Mouse (Mus musculus) layer of hippocampus, adult 9-11 months (tissue): Measurements from ENCODE around the gene Dmrt1.
A peak's percentile ranks its signal among the peaks of the same experiment; 100 is the strongest.

Experiments used
- DNase-seq: peaks from one replicate; pipeline ENCODE4 v3.0.0; 2022

Gene Dmrt1

GRCm38 (mm10) chr19:25635119-25635518, 129.7 kb downstream of the Dmrt1 start:
- no peak for DNase-seq

GRCm38 (mm10) chr19:25635622-25636244, 130.3 kb downstream of the Dmrt1 start:
- DNase-seq = peak; percentile 15

GRCm38 (mm10) chr19:25638766-25639361, 133.4 kb downstream of the Dmrt1 start:
- no peak for DNase-seq

GRCm38 (mm10) chr19:25641786-25642185, 136.4 kb downstream of the Dmrt1 start:
- no peak for DNase-seq

- DNase-seq = no peak
Observed at GRCm38 (mm10) chr19:25647136-25647535, 141.7 kb downstream of the Dmrt1 start.

- DNase-seq = no peak
Observed at GRCm38 (mm10) chr19:25648701-25649100, 143.3 kb downstream of the Dmrt1 start.

- DNase-seq = no peak
Observed at GRCm38 (mm10) chr19:25650474-25650873, 145.1 kb downstream of the Dmrt1 start.

- peak; percentile 4 for DNase-seq
Observed at GRCm38 (mm10) chr19:25652560-25652959, 147.1 kb downstream of the Dmrt1 start.
